Mouse (Mus musculus): ENCODE data around the gene Atg9b. TPM values are rescaled to one million over a fixed set of nuclear protein-coding genes. Genes with fewer than 3 reads are reported as not detected.

Gene Atg9b
- polyA plus RNA-seq, 1 experiment, result 10.6 TPM

DNA sequence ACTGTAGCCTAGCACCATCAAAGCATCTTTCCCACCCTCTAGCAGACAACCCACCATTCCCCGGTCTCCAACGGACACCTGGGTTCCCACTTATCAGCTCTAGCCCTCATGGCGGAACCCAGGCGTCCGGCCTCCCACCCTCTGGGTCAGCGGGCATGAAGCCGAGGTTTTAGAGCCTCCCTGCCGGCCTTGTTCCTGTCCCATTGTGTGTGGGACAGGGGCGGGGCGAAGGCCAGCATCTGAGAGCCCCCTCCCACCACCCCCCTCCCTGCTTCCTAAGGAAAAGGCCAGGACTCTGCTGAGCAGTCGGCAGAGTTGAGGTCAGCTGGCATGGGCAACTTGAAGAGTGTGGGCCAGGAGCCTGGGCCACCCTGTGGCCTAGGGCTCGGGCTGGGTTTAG lies 27.4 kb downstream of the Atg9b start, which contains the start of gene Nos3:
Gene Nos3 (plus strand): TSS at position 303 of the 400 bp plus-strand sequence.
- H3K27ac ChIP-seq (ENCODE audit: insufficient read depth, low read length), result no peak within 1 kb of the TSS
- no peak for TF ChIP-seq CTCF (IDR thresholded peaks at IDR 0.05; ENCODE audit: low read depth, low read length)
- no peak for TF ChIP-seq POLR2A (IDR thresholded peaks at IDR 0.05; ENCODE audit: insufficient read depth, low read length)
- TF ChIP-seq EP300 (IDR thresholded peaks at IDR 0.05; ENCODE audit: insufficient read depth, low read depth, low read length), result no peak
- no peaks in the 10 kb centered on the region for H3K36me3 ChIP-seq (ENCODE audit: control insufficient read depth, insufficient read depth, low read length, poor library complexity, severe bottlenecking)
- H3K9ac ChIP-seq (ENCODE audit: low read depth, poor library complexity, severe bottlenecking), result no peak within 1 kb of the TSS
- H3K27me3 ChIP-seq (ENCODE audit: control insufficient read depth, insufficient read depth, low read length, poor library complexity, severe bottlenecking), result no peaks in the 10 kb centered on the region
- no peaks in the 10 kb centered on the region for H3K9me3 ChIP-seq (replicated peaks; ENCODE audit: control insufficient read depth, insufficient read depth, low read length, poor library complexity, severe bottlenecking)
- H3K4me3 ChIP-seq (ENCODE audit: low read depth, low read length), result peak within 1 kb of the TSS; percentile 9; the same call in 1 of the 2 replicates
- H3K4me1 ChIP-seq (ENCODE audit: control insufficient read depth, insufficient read depth, low read length), result peaks cover 2% of the 10 kb centered on the region

DNA sequence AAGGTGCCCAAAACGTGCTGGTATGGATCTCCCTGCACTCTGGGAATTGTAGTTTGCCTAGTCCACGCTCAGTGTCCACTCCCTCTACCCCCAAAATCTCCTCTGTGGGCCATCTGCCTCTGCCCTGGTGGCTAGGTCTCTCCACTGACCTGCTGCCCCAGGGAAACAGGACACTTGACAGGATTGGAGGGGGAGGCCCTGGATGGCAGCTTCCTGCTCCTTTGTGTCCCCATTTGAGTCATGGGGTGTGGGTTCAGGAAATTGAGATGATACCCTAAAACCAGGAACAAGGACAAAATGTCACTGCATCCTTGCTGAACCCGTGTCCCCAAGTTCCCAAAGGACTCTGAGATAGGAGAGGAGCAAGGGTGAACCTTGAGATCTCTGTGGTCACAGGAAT lies 27.9 kb downstream of the Atg9b start:
- Histone ChIP-seq H3K27me3 (ENCODE audit: control insufficient read depth, insufficient read depth, low read length, poor library complexity, severe bottlenecking) (no peaks in the 10 kb centered on the region), H3K4me1 (ENCODE audit: control insufficient read depth, insufficient read depth, low read length) (peaks cover 2% of the 10 kb centered on the region), H3K36me3 (ENCODE audit: control insufficient read depth, insufficient read depth, low read length, poor library complexity, severe bottlenecking) (no peaks in the 10 kb centered on the region), H3K9ac (ENCODE audit: low read depth, poor library complexity, severe bottlenecking) (no peak overlapping the region), H3K4me3 (ENCODE audit: low read depth, low read length) (no peak overlapping the region), H3K27ac (ENCODE audit: insufficient read depth, low read length) (no peak overlapping the region), H3K9me3 (replicated peaks; ENCODE audit: control insufficient read depth, insufficient read depth, low read length, poor library complexity, severe bottlenecking) (no peaks in the 10 kb centered on the region)
- TF ChIP-seq EP300 (IDR thresholded peaks at IDR 0.05; ENCODE audit: insufficient read depth, low read depth, low read length), result no peak
- no peak for TF ChIP-seq CTCF (IDR thresholded peaks at IDR 0.05; ENCODE audit: low read depth, low read length)
- no peak for TF ChIP-seq POLR2A (IDR thresholded peaks at IDR 0.05; ENCODE audit: insufficient read depth, low read length)

GRCm38 (mm10) chr5:24363467-24363866 lies 28.5 kb downstream of the Atg9b start:
- no peaks in the 10 kb centered on the region for H3K36me3 ChIP-seq (ENCODE audit: control insufficient read depth, insufficient read depth, low read length, poor library complexity, severe bottlenecking)
- H3K9ac ChIP-seq (ENCODE audit: low read depth, poor library complexity, severe bottlenecking), result no peak overlapping the region
- no peaks in the 10 kb centered on the region for H3K9me3 ChIP-seq (replicated peaks; ENCODE audit: control insufficient read depth, insufficient read depth, low read length, poor library complexity, severe bottlenecking)
- H3K27ac ChIP-seq (ENCODE audit: insufficient read depth, low read length), result no peak overlapping the region
- no peak overlapping the region for H3K4me3 ChIP-seq (ENCODE audit: low read depth, low read length)
- no peaks in the 10 kb centered on the region for H3K27me3 ChIP-seq (ENCODE audit: control insufficient read depth, insufficient read depth, low read length, poor library complexity, severe bottlenecking)
- H3K4me1 ChIP-seq (ENCODE audit: control insufficient read depth, insufficient read depth, low read length), result peaks cover 2% of the 10 kb centered on the region
- TF ChIP-seq POLR2A (IDR thresholded peaks at IDR 0.05; ENCODE audit: insufficient read depth, low read length) (no peak), EP300 (IDR thresholded peaks at IDR 0.05; ENCODE audit: insufficient read depth, low read depth, low read length) (no peak), CTCF (IDR thresholded peaks at IDR 0.05; ENCODE audit: low read depth, low read length) (no peak)

DNA sequence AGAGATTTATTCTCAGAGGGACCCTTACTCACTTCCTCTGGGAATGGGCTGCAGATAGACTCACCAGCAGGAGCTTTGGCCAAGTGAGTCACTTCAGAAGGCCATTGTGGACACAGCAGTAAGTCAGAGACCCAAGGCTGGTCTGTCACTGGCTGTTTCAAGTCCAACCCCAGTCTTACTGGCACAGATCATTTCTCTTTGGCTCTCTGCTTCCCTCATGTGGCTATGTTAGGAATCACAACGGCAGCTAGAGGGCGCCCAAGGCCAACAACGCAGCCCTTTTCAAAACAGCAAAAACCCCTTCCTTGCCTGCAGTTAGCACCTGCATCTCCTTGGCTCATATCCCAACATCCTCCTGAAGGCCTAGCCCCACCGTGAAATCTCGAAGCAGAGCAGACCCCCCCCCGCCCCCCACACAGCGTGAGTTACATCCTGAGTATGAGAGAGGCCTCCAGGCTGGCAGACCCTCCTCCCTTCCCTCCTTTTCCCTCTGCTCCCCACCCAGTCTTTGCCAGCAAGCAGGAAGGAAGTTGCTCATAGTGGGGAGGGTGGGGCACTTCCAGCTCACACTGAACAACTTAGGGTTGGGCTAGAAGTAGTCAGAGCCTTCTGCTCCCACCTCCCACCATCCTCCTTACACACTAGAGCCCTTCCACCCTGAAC lies 31.0 kb downstream of the Atg9b start:
- TF ChIP-seq EP300 (IDR thresholded peaks at IDR 0.05; ENCODE audit: insufficient read depth, low read depth, low read length) (0 out of 2 replicates have a peak, but pooled peaks have one; percentile 20), CTCF (IDR thresholded peaks at IDR 0.05; ENCODE audit: low read depth, low read length) (peak; percentile 98), POLR2A (IDR thresholded peaks at IDR 0.05; ENCODE audit: insufficient read depth, low read length) (no peak)
- Histone ChIP-seq H3K27me3 (ENCODE audit: control insufficient read depth, insufficient read depth, low read length, poor library complexity, severe bottlenecking) (no peaks in the 10 kb centered on the region), H3K9ac (ENCODE audit: low read depth, poor library complexity, severe bottlenecking) (0 out of 2 replicates have a peak overlapping the region, but pooled peaks have one; percentile 18), H3K27ac (ENCODE audit: insufficient read depth, low read length) (peak overlapping the region; percentile 26), H3K4me3 (ENCODE audit: low read depth, low read length) (no peak overlapping the region), H3K36me3 (ENCODE audit: control insufficient read depth, insufficient read depth, low read length, poor library complexity, severe bottlenecking) (no peaks in the 10 kb centered on the region), H3K9me3 (replicated peaks; ENCODE audit: control insufficient read depth, insufficient read depth, low read length, poor library complexity, severe bottlenecking) (no peaks in the 10 kb centered on the region), H3K4me1 (ENCODE audit: control insufficient read depth, insufficient read depth, low read length) (peaks cover 2% of the 10 kb centered on the region)

- Histone ChIP-seq H3K27me3 (ENCODE audit: control insufficient read depth, insufficient read depth, low read length, poor library complexity, severe bottlenecking) (no peaks in the 10 kb centered on the region), H3K4me3 (ENCODE audit: low read depth, low read length) (no peak overlapping the region), H3K9ac (ENCODE audit: low read depth, poor library complexity, severe bottlenecking) (no peak overlapping the region), H3K36me3 (ENCODE audit: control insufficient read depth, insufficient read depth, low read length, poor library complexity, severe bottlenecking) (no peaks in the 10 kb centered on the region), H3K4me1 (ENCODE audit: control insufficient read depth, insufficient read depth, low read length) (peaks cover 2% of the 10 kb centered on the region), H3K9me3 (replicated peaks; ENCODE audit: control insufficient read depth, insufficient read depth, low read length, poor library complexity, severe bottlenecking) (no peaks in the 10 kb centered on the region), H3K27ac (ENCODE audit: insufficient read depth, low read length) (no peak overlapping the region)
- peak; percentile 64 for TF ChIP-seq CTCF (IDR thresholded peaks at IDR 0.05; ENCODE audit: low read depth, low read length)
- no peak for TF ChIP-seq POLR2A (IDR thresholded peaks at IDR 0.05; ENCODE audit: insufficient read depth, low read length)
Measured at GRCm38 (mm10) chr5:24357461-24357860, 34.5 kb downstream of the Atg9b start.

- H3K27me3 ChIP-seq (ENCODE audit: control insufficient read depth, insufficient read depth, low read length, poor library complexity, severe bottlenecking), result no peaks in the 10 kb centered on the region
- H3K4me1 ChIP-seq (ENCODE audit: control insufficient read depth, insufficient read depth, low read length), result peaks cover 2% of the 10 kb centered on the region
- TF ChIP-seq CTCF (IDR thresholded peaks at IDR 0.05; ENCODE audit: low read depth, low read length) (no peak), EP300 (IDR thresholded peaks at IDR 0.05; ENCODE audit: insufficient read depth, low read depth, low read length) (no peak), POLR2A (IDR thresholded peaks at IDR 0.05; ENCODE audit: insufficient read depth, low read length) (no peak)
- no peak overlapping the region for H3K4me3 ChIP-seq (ENCODE audit: low read depth, low read length)
- no peaks in the 10 kb centered on the region for H3K9me3 ChIP-seq (replicated peaks; ENCODE audit: control insufficient read depth, insufficient read depth, low read length, poor library complexity, severe bottlenecking)
- H3K27ac ChIP-seq (ENCODE audit: insufficient read depth, low read length), result no peak overlapping the region
- H3K36me3 ChIP-seq (ENCODE audit: control insufficient read depth, insufficient read depth, low read length, poor library complexity, severe bottlenecking), result no peaks in the 10 kb centered on the region
- H3K9ac ChIP-seq (ENCODE audit: low read depth, poor library complexity, severe bottlenecking), result no peak overlapping the region
Measured at GRCm38 (mm10) chr5:24356764-24357163, 35.2 kb downstream of the Atg9b start.
